Comparison of ENCODE assay signal across 3 mouse cellular contexts in genomic region chrX:165600782-165601181, GRCm38 (mm10).
DNase-seq lines count a peak whose midpoint lies in the region.

No protein-coding gene starts in this region.

- DNase-seq in ES-CJ7 (ENCODE audit: low read depth, low spot score) (peak; percentile 5), R1 (ENCODE audit: low read depth, low spot score) (peak; percentile 77), ZHBTc4 (ENCODE audit: low read depth, low spot score) (peak; percentile 59)

Comparison
In these comparisons a context has a peak if more than half of its experiments do, and no peak if none do; other contexts are left out.
1. DNase-seq: peak in every context shown above with its lines; median percentile 77 in R1; 59 in ZHBTc4; 5 in ES-CJ7.